Comparison of ENCODE assay signal across 33 mouse cellular contexts in genomic region chr10:9264309-9265000, GRCm38 (mm10).
A peak's percentile ranks its signal among the peaks of the same experiment; 100 is the strongest.
DNase-seq lines count a peak whose midpoint lies in the region; ATAC-seq and TF ChIP-seq lines count a peak whose summit lies in the region.
"Had no signal": no experiment of that assay in that cellular context is flagged by ENCODE, and none has a peak within 500 bp of the region (broad histone marks: within the 10 kb centered on the region; RNA-seq: fewer than 3 reads in every experiment).

No protein-coding gene starts in this region.

- no peak for ATAC-seq in midbrain, postnatal 0 days (ENCODE audit: low FRiP score)
- ATAC-seq in midbrain, embryonic 11.5 days (ENCODE audit: low FRiP score): peak; percentile 33; the same call in 1 of the 2 replicates
- ATAC-seq in midbrain, embryonic 15.5 days (replicated peaks): peak; percentile 73; the same call in 1 of the 2 replicates
- ATAC-seq: forebrain, embryonic 15.5 days; hindbrain, embryonic 16.5 days; Patski had no signal

- no peaks in the 10 kb centered on the region for H3K9me3 ChIP-seq in midbrain, embryonic 10.5 days (replicated peaks)
- H3K9me3 ChIP-seq in midbrain, postnatal 0 days (ENCODE audit: low read length): no peaks in the 10 kb centered on the region
- H3K9me3 ChIP-seq in midbrain, embryonic 11.5 days (ENCODE audit: control insufficient read depth, low read length): no peaks in the 10 kb centered on the region
- H3K9me3 ChIP-seq in midbrain, embryonic 15.5 days: no peaks in the 10 kb centered on the region
- H3K9me3 ChIP-seq: embryonic facial prominence, embryonic 10.5 days; embryonic facial prominence, embryonic 13.5 days; forebrain, embryonic 15.5 days; heart, embryonic 12.5 days; heart, embryonic 15.5 days; hindbrain, embryonic 10.5 days; hindbrain, embryonic 13.5 days; intestine, embryonic 15.5 days had no signal

- H3K4me1 ChIP-seq in midbrain, embryonic 10.5 days: peaks cover 19% of the 10 kb centered on the region
- no peaks in the 10 kb centered on the region for H3K4me1 ChIP-seq in midbrain, postnatal 0 days (ENCODE audit: insufficient read depth, low read length)
- H3K4me1 ChIP-seq in midbrain, embryonic 11.5 days (ENCODE audit: control insufficient read depth, insufficient read depth, low read length): no peaks in the 10 kb centered on the region
- H3K4me1 ChIP-seq in midbrain, embryonic 15.5 days: peaks cover 5% of the 10 kb centered on the region
- H3K4me1 ChIP-seq: embryonic facial prominence, embryonic 10.5 days; embryonic facial prominence, embryonic 13.5 days; forebrain, embryonic 15.5 days; heart, embryonic 12.5 days; heart, embryonic 15.5 days; hindbrain, embryonic 10.5 days; hindbrain, embryonic 13.5 days; intestine, embryonic 15.5 days had no signal

- no peak overlapping the region for H3K9ac ChIP-seq in midbrain, postnatal 0 days (replicated peaks; ENCODE audit: low read length, poor library complexity, severe bottlenecking)
- H3K9ac ChIP-seq in midbrain, embryonic 11.5 days (ENCODE audit: low read length): no peak overlapping the region
- H3K9ac ChIP-seq in midbrain, embryonic 15.5 days: no peak overlapping the region
- H3K9ac ChIP-seq: embryonic facial prominence, embryonic 13.5 days; forebrain, embryonic 15.5 days; heart, embryonic 12.5 days; heart, embryonic 15.5 days; hindbrain, embryonic 13.5 days; intestine, embryonic 15.5 days had no signal

- no peak for TF ChIP-seq CTCF in midbrain, postnatal 0 days (IDR thresholded peaks at IDR 0.05)

- H3K36me3 ChIP-seq in midbrain, embryonic 10.5 days: no peaks in the 10 kb centered on the region
- H3K36me3 ChIP-seq in midbrain, postnatal 0 days (ENCODE audit: insufficient read depth, low read length): no peaks in the 10 kb centered on the region
- no peaks in the 10 kb centered on the region for H3K36me3 ChIP-seq in midbrain, embryonic 11.5 days (ENCODE audit: control insufficient read depth, insufficient read depth, low read length)
- no peaks in the 10 kb centered on the region for H3K36me3 ChIP-seq in midbrain, embryonic 15.5 days (replicated peaks)
- H3K36me3 ChIP-seq: embryonic facial prominence, embryonic 10.5 days; embryonic facial prominence, embryonic 13.5 days; forebrain, embryonic 15.5 days; G1E; heart, embryonic 12.5 days; heart, embryonic 15.5 days; hindbrain, embryonic 10.5 days; hindbrain, embryonic 13.5 days; intestine, embryonic 15.5 days had no signal

- 57% methylated on average over 12 of the region's 12 CpGs for WGBS in midbrain, embryonic 10.5 days
- WGBS in midbrain, postnatal 0 days: 52% methylated on average over 12 of the region's 12 CpGs
- 50% methylated on average over 12 of the region's 12 CpGs for WGBS in midbrain, embryonic 11.5 days
- 46% methylated on average over 12 of the region's 12 CpGs for WGBS in midbrain, embryonic 15.5 days

- no peaks in the 10 kb centered on the region for H3K27me3 ChIP-seq in midbrain, embryonic 10.5 days (ENCODE audit: low read depth, poor library complexity, severe bottlenecking)
- H3K27me3 ChIP-seq in midbrain, postnatal 0 days (ENCODE audit: insufficient read depth, low read length): no peaks in the 10 kb centered on the region
- H3K27me3 ChIP-seq in midbrain, embryonic 11.5 days (ENCODE audit: control insufficient read depth, insufficient read depth, low read length): no peaks in the 10 kb centered on the region
- H3K27me3 ChIP-seq in midbrain, embryonic 15.5 days (replicated peaks): no peaks in the 10 kb centered on the region
- H3K27me3 ChIP-seq: CH12.LX; embryonic facial prominence, embryonic 13.5 days; forebrain, embryonic 15.5 days; heart, embryonic 12.5 days; heart, embryonic 15.5 days; hindbrain, embryonic 13.5 days; intestine, embryonic 15.5 days had no signal

- H3K27ac ChIP-seq in midbrain, embryonic 10.5 days (replicated peaks): 0 out of 2 replicates have a peak overlapping the region, but pooled peaks have one; percentile 14
- no peak overlapping the region for H3K27ac ChIP-seq in midbrain, postnatal 0 days (ENCODE audit: low read depth, low read length)
- no peak overlapping the region for H3K27ac ChIP-seq in midbrain, embryonic 11.5 days (ENCODE audit: low read depth, low read length)
- no peak overlapping the region for H3K27ac ChIP-seq in midbrain, embryonic 15.5 days
- H3K27ac ChIP-seq: embryonic facial prominence, embryonic 10.5 days; embryonic facial prominence, embryonic 13.5 days; forebrain, embryonic 15.5 days; gastrocnemius, adult 2 months; heart, embryonic 15.5 days; hindbrain, embryonic 10.5 days; hindbrain, embryonic 13.5 days; intestine, embryonic 15.5 days had no signal

- no peak overlapping the region for H3K4me2 ChIP-seq in midbrain, postnatal 0 days (ENCODE audit: low read depth, low read length, poor library complexity, severe bottlenecking)
- H3K4me2 ChIP-seq in midbrain, embryonic 11.5 days: no peak overlapping the region
- H3K4me2 ChIP-seq in midbrain, embryonic 15.5 days: no peak overlapping the region
- H3K4me2 ChIP-seq: embryonic facial prominence, embryonic 13.5 days; forebrain, embryonic 15.5 days; heart, embryonic 12.5 days; heart, embryonic 15.5 days; hindbrain, embryonic 13.5 days; intestine, embryonic 15.5 days had no signal

- DNase-seq in embryo, embryonic 10.5 days (ENCODE audit: low spot score): peak; percentile 8
- no peak for DNase-seq in embryo, embryonic 11 days
- peak; percentile 12 for DNase-seq in midbrain, embryonic 10.5 days (ENCODE audit: low spot score)
- DNase-seq in midbrain, postnatal 0 days (ENCODE audit: low spot score): no peak
- no peak for DNase-seq in midbrain, embryonic 11.5 days (ENCODE audit: low spot score, missing footprints)
- no peak for DNase-seq in layer of hippocampus, postnatal 14 days (ENCODE audit: low spot score in 2 of 2)
- DNase-seq in frontal cortex, adult 2 months (ENCODE audit: extremely low spot score in 1 of 2, low spot score in 1 of 2): no peak
- DNase-seq: adrenal gland, postnatal 10 days; adrenal gland, postnatal 36 days; B cell, adult 2 months; cerebellum, adult 11 months; cerebellum, adult 2 months; cerebellum, adult 9-11 months; cerebellum, postnatal 25 days; gastrocnemius, adult 2 months; gastrocnemius, postnatal 14 days; heart, adult 18-20 months; heart, postnatal 10 days; heart, postnatal 36 days had no signal

- H3K4me3 ChIP-seq in midbrain, embryonic 10.5 days: no peak overlapping the region
- H3K4me3 ChIP-seq in midbrain, postnatal 0 days (ENCODE audit: low read depth, low read length): no peak overlapping the region
- H3K4me3 ChIP-seq in midbrain, embryonic 11.5 days (ENCODE audit: low read depth, low read length): no peak overlapping the region
- H3K4me3 ChIP-seq in midbrain, embryonic 15.5 days: no peak overlapping the region
- H3K4me3 ChIP-seq: embryonic facial prominence, embryonic 10.5 days; embryonic facial prominence, embryonic 13.5 days; erythroblast, embryonic 14.5 days; forebrain, embryonic 15.5 days; gastrocnemius, adult 2 months; heart, embryonic 12.5 days; heart, embryonic 15.5 days; hindbrain, embryonic 10.5 days; hindbrain, embryonic 13.5 days; intestine, embryonic 15.5 days had no signal

Comparison
In these comparisons a context has a peak if more than half of its experiments do, and no peak if none do; other contexts are left out.
1. DNase-seq: peak in embryo, embryonic 10.5 days (single experiment) and midbrain, embryonic 10.5 days (single experiment); none in embryo, embryonic 11 days (single experiment), midbrain, postnatal 0 days (single experiment), midbrain, embryonic 11.5 days (single experiment), layer of hippocampus, postnatal 14 days (0 of 2) and frontal cortex, adult 2 months (0 of 2).